Mouse (Mus musculus): ENCODE results near the gene Abhd11. TPM values are rescaled to one million over a fixed set of nuclear protein-coding genes. Genes with fewer than 3 reads are reported as not detected.

Abhd11 gene
- total RNA-seq, 2 experiments from 2014 or later = 30.0 to 32.7 TPM

GRCm38 (mm10) chr5:135016224-135016759 is 7.3 kb downstream of the Abhd11 start:
- no peak overlapping the region for H3K4me3 ChIP-seq
- DNase-seq (ENCODE audit: low spot score in 2 of 2) = no peak
- peak; percentile 65 for TF ChIP-seq CTCF (conservative IDR thresholded peaks at IDR 0.05)
- H3K27ac ChIP-seq = no peak overlapping the region

DNA sequence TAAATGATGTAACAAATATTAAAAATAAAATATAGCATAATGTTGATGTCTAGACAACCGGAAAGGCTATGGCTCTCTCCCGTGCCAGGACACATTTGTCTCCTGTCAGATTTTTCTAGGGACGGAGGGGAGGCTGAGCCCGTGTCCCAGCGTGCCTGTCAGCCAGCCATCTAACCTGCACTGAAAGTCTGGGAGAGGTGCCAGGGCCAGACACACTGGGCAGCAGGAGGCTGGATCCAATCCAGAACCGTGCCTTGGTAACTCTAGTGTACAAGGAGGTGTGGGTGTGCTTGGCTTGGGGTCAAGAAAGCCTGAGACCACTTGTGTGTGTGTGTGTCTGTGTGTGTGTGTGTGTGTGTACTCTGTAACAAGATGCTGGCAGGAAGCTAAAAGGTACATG is 12.9 kb downstream of the Abhd11 start:
- no peak for TF ChIP-seq CTCF (conservative IDR thresholded peaks at IDR 0.05)
- no peak for DNase-seq (ENCODE audit: low spot score in 2 of 2)
- Histone ChIP-seq H3K4me3 (no peak overlapping the region), H3K27ac (no peak overlapping the region)

DNA sequence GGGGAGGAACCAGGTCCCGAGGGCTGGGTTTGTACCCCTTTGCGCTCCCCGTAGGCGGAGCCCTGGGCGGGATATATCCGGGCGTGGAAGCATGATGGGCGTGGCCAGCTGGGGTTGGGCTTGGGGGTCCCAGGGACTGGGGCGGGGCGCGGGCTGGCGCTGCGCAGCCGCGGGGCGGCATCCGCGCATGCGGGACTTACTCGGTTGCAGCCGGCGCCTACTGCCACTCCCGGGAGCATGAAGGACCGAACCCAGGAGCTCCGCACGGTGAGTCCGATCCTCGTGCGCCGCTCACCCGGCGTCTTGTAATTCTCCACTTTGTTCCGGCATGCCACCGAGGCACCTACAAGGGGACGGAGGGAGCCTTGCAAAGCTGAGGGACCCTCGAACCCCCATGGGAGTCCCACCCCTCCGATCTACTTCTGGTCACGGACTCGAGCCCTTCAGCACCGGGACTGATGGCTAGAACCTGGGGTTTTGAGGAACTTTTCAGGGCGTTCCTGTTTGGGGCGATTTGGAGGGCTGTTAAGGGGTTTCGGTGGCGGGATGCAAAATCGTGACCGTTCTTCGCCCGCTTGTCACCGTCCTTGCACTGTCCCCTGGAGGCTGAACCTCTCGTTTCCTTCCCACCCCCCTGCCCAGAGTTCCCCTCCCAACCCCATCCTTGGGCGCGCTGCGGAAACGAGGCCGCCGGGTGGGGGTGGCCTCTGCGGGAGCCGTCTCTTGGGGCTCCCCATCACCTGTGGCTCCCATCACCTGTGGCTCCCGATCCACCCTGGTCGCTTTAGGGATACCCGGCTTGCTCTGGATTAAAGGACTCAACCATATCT is 14.6 kb downstream of the Abhd11 start, which contains the start of gene Stx1a:
Gene Stx1a (plus strand): TSS at position 139 of the 830 bp plus-strand sequence.
- DNase-seq (ENCODE audit: low spot score in 2 of 2) = peak; percentile 87 to 91
- Histone ChIP-seq H3K4me3 (peak within 1 kb of the TSS; percentile 98), H3K27ac (peak within 1 kb of the TSS; percentile 83)
- no peak for TF ChIP-seq CTCF (conservative IDR thresholded peaks at IDR 0.05)

DNA sequence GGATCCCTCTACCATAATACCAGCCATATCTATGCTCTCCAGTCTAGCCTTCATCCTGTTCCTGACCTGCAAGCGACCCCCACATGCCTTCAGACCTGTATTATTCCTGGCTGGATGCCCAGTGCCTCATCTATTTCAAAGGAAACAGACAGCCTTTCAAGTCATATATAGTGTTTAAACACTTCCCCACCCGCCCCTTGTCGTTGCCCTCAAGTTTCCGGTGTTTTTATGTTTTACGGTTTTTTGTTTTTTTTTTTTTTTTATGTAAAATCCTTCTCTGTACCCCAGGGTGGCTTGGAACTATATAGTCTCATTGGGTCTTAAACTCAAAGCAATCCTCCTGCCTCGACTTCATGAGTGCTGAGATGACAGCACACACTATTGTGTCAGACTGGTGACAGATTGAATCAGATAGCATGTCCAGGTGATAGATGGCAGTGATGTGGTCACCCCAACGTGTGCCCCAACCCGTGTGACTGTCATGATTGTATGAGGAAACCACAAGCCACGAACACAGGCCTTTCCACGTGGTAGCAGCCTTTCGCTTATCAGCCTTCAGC is 15.8 kb downstream of the Abhd11 start:
- DNase-seq (ENCODE audit: low spot score in 2 of 2) = no peak
- Histone ChIP-seq H3K27ac (no peak overlapping the region), H3K4me3 (no peak overlapping the region; the same call in 1 of the 2 replicates)
- TF ChIP-seq CTCF (conservative IDR thresholded peaks at IDR 0.05) = no peak

GRCm38 (mm10) chr5:135025899-135026298 is 16.9 kb downstream of the Abhd11 start:
- no peak overlapping the region for H3K4me3 ChIP-seq
- DNase-seq (ENCODE audit: low spot score in 2 of 2) = no peak
- H3K27ac ChIP-seq = no peak overlapping the region; the same call in 1 of the 2 replicates
- TF ChIP-seq CTCF (conservative IDR thresholded peaks at IDR 0.05) = peak; percentile 37

DNA sequence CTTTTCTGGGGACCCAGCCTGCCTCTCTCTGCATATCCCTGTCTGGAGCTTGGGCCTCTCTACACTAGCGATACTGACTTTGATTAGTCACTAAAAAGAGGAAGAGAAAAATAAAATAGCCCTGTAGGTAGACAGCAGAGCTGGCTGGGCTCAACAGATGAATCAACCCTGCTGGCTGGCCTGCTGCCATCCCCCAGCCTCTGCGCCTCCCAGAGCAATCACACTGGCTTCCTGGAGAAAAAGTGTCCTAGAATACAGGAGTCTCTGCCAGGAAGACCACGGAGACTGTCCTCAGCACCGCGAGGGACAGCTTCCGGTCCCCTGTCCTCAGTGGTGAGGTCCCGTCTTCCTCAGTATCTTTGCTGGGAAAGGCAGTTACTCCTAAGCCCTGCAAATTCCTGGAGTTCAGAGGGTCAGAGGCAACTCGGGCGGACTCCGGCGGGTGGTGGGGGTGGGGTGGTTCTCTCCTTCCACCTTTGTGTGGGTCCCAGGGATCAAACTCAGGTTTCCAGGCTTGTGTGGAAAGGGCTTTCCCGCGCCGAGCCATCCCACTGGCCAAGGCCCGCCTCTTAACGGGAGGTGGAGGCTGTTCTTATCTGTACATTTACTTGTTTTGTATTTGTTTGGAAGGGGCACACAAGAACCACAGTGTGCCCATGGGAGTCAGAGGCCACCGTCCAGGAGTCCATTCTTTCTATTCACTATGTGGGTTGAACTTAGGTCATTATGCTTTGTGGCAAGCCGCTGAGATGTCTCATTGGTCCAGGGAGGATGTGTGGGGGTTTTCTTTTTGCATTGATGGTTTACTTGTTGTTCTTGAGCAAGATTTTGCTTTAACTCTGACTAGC is 20.3 kb downstream of the Abhd11 start:
- no peak for TF ChIP-seq CTCF (conservative IDR thresholded peaks at IDR 0.05)
- peak overlapping the region; percentile 3; the same call in 1 of the 2 replicates for H3K4me3 ChIP-seq
- peak overlapping the region; percentile 48; the same call in 1 of the 2 replicates for H3K27ac ChIP-seq
- DNase-seq (ENCODE audit: low spot score in 2 of 2) = peak; percentile 55 to 67

GRCm38 (mm10) chr5:135032581-135032980 is 23.6 kb downstream of the Abhd11 start:
- no peak for DNase-seq (ENCODE audit: low spot score in 2 of 2)
- H3K27ac ChIP-seq = no peak overlapping the region
- TF ChIP-seq CTCF (conservative IDR thresholded peaks at IDR 0.05) = no peak
- H3K4me3 ChIP-seq = no peak overlapping the region

DNA sequence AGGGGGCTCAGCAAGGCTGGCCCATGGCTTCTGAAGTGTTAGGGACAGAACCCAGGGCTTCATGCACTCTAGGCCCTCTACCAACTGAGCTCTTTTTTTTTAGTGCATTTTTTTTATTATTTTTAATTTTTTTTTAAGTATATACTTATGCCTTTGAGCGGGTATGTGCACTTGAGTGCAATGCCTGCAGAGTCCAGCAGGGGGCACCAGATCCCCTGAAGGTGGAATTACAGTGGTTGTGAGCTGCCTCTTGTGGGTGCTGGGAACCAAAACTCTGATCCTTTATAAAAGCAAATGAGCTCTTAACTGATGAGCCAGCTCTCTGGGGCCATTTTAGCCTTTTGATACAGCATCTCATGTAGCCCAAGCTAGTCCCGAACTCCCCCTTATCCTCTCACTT is 25.6 kb downstream of the Abhd11 start:
- H3K27ac ChIP-seq = no peak overlapping the region
- H3K4me3 ChIP-seq = no peak overlapping the region
- TF ChIP-seq CTCF (conservative IDR thresholded peaks at IDR 0.05) = peak; percentile 67
- no peak for DNase-seq (ENCODE audit: low spot score in 2 of 2)

- TF ChIP-seq CTCF (conservative IDR thresholded peaks at IDR 0.05) = no peak
- H3K27ac ChIP-seq = peak overlapping the region; percentile 59
- DNase-seq (ENCODE audit: low spot score in 2 of 2) = no peak
Observed at GRCm38 (mm10) chr5:135035608-135036359, 26.8 kb downstream of the Abhd11 start.

DNA sequence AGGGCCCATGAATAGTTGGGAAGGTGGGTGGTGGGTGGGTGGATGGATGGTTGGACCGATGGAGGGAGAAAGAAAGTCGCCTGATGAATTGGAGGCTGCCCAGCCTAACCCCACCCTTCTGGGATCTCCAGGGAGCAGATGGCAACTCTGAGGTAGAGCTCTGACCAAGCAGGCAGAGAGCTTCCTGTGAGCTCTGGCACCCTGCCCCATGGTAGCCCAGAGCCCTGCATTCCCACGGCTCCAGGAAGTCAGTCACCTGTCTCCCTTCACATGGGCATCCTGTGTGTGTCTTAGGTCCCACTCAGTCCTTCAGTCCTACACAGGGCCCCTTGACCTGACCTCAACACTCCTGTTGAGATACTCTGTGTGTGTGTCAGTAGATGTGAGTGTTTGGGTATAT is 29.0 kb downstream of the Abhd11 start:
- Histone ChIP-seq H3K4me3 (no peak overlapping the region), H3K27ac (no peak overlapping the region)
- TF ChIP-seq CTCF (conservative IDR thresholded peaks at IDR 0.05) = no peak
- DNase-seq (ENCODE audit: low spot score in 2 of 2) = no peak

More at GRCm38 (mm10) chr5:135035608-135036359, 26.8 kb downstream of the Abhd11 start:
- H3K4me3 ChIP-seq = no peak overlapping the region

DNA sequence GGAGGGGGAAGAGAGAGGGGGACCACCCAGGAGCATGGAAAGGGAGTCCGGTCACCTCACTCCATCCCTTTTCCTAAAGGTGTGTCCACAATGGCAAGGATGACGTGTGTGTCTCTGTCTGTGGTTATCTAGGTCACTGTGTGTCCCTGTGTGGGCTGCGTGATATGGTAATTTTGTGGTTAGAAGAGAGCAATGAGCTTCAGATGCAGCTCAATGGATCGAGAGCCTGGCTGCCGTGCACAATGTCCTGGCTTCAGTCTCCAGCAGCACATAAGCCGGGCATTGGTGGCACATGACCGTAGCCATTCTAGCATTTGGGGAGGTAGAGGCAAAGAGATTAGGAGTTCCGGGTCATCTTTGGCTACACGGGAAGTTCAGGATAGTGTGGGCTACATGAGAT is 30.6 kb downstream of the Abhd11 start:
- TF ChIP-seq CTCF (conservative IDR thresholded peaks at IDR 0.05) = no peak
- peak overlapping the region; percentile 67 for H3K27ac ChIP-seq
- DNase-seq (ENCODE audit: low spot score in 2 of 2) = no peak
- no peak overlapping the region for H3K4me3 ChIP-seq

- no peak for TF ChIP-seq CTCF (conservative IDR thresholded peaks at IDR 0.05)
- DNase-seq (ENCODE audit: low spot score in 2 of 2) = no peak
- peak overlapping the region; percentile 67 for H3K27ac ChIP-seq
- no peak overlapping the region for H3K4me3 ChIP-seq
Observed at GRCm38 (mm10) chr5:135040059-135040458, 31.1 kb downstream of the Abhd11 start.
